Mouse (Mus musculus) 3T3-L1 (cell line): ENCODE measurements around the gene Chrna9.
"Not testable (repeated sequence)": the region's sequence is repeated elsewhere in the genome, so short reads cannot be mapped to it uniquely, and the experiment has no call there.

ENCODE experiments used
- DNase-seq: peaks from one replicate; pipeline ENCODE4 v3.0.0-alpha.2; 2015; ENCODE audit warnings: low read depth, low spot score

Chrna9 gene

GRCm38 (mm10) chr5:65956144-65957008 is 21.7 kb downstream of the Chrna9 start:
- DNase-seq: no peak

GRCm38 (mm10) chr5:65958597-65958996 is 23.9 kb downstream of the Chrna9 start:
- peak; percentile 81 for DNase-seq

- no peak for DNase-seq
Observed at GRCm38 (mm10) chr5:65959893-65960596, 25.3 kb downstream of the Chrna9 start.

- no peak for DNase-seq
Observed at GRCm38 (mm10) chr5:65960597-65960950, 25.9 kb downstream of the Chrna9 start.

GRCm38 (mm10) chr5:65963291-65963690 is 28.6 kb downstream of the Chrna9 start:
- no peak for DNase-seq

GRCm38 (mm10) chr5:65965771-65966279 is 31.1 kb downstream of the Chrna9 start:
- DNase-seq: peak; percentile 50

DNA sequence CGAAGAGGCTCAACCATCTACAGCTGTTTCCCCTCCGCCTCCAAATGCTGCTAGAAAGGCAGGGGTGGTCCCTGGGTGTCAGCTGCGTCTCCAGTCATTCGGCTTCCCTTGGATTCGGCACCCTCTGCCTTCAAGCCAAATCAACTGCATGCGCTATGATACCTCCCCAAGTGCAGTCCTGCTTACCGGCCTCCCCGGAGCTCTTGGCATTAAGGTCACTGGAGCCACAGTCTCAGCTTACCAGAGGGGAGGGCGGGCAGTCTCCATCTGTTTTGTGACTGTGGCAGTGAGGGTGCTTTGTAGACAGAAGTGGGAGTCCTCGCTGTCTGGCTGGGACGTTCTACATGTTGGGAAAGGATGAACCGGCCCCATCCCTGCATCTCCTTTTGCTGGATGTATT is 32.4 kb downstream of the Chrna9 start:
- DNase-seq: no peak

DNA sequence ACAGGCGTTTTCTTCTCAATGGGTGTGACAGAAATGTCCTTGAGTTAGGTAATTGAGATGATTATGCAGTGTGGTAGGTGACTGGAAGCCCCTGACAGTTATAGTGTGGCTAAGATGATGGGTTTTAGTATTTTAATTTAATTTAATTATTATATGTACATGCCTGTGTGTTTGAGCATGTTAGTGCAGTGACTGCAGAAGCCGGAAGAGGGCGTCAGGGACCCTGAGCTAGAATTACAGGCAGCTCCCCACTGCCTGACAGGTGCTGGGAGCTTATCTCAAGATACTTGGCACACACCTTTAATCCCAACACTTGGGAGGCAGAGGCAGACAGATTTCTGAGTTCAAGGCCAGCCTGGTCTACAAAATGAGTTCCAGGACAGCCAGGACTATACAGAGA is 33.3 kb downstream of the Chrna9 start:
- DNase-seq: no peak

- DNase-seq: peak; percentile 89
Observed at GRCm38 (mm10) chr5:65973189-65973588, 38.5 kb downstream of the Chrna9 start.

- DNase-seq: no peak
Observed at GRCm38 (mm10) chr5:65975731-65976130, 41.0 kb downstream of the Chrna9 start.

- peak; percentile 17 for DNase-seq
Observed at GRCm38 (mm10) chr5:65986426-65986825, 51.7 kb downstream of the Chrna9 start.

DNA sequence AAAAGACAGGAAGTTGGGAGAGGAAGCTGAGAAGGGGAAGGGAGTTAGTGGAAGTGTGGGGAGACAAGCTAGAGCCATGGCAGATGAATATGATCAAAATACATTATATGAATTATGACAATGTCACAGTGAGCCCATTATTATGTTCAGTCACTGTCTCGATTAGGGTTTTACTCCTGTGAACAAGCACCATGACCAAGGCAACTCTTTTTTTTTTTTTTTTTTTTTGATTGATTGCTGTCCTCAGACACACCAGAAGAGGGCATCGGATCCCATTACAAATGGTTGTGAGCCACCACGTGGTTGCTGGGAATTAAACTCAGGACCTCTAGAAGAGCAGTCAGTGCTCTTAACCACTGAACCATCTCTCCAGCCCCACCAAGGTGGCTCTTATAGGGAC is 52.3 kb downstream of the Chrna9 start:
- not testable (repeated sequence) for DNase-seq

DNA sequence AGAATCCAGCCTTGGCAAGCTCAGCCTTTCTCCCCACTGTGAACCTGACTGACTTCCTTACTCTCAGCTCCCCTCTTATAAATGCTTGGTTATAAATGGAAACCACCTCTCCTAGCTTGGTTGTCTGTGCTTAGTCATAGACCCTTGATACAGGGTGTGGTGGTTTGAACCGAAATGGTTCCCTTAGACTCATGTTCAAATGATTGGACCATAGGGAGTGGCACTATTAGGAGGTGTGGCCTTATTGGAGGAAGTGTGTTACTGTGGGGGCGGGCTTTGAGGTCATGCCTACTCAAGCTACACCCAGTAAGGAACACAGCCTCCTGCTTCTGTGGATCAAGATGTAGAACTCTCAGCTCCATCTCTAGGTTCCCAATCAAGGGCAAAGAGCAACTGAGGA is 56.5 kb downstream of the Chrna9 start:
- DNase-seq: peak; percentile 88

DNA sequence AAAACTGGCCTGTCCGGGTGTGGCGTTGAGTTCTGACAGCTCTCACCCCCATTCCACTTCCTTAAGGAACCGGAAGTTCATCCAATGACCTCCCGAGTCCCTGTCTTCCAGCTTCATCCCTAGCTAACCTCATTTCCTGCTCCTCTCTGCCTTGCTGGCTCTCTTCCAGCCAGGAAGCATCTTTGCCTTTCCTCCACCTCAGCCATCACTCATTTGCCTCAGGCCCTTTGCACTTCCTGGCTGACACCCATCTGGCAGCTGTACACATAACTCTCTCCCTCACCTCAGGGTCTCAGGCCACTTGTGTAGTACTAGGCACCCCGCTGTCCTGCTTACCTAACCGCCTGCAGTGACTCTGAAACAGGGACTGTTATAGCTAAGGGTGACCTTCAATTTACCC is 59.9 kb downstream of the Chrna9 start:
- DNase-seq: peak; percentile 59

DNA sequence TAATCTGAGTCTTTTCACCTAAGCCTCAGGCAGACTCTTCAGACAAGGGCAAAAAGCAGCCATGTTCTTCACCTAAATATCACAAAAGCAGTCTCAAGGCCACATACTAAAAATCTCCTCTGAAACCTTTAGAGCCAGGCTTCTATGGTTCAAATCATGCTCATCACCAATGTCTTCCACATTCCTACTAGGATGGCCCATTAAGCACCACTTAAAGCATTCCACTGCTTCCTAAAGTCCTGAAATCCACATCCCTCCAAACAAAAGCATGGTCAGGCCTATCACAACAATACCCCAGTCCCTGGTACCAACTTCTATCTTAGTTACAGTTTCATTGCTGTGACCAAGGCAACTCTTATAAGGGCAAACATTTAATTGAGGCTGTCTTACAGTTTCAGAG is 63.1 kb downstream of the Chrna9 start:
- no peak for DNase-seq

DNA sequence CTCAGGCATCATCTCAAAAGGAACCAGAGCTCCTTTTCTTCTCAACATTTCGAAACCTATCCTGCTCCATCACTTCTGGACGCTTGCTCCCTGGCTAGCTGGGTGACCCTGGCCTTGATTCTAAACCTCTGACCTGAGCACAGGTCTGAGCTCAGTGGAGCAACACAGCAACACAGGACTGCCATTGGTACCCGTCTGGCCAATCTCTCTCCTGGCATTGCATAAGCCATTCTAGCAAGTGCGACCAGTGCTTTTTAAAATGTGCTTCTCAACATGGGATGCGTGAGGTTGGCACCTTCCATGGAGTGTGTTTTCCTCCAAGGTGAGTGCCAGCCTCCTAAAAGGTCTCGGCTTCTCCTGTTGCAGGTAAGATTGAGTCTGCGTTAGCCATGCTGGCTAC is 64.4 kb downstream of the Chrna9 start:
- no peak for DNase-seq

GRCm38 (mm10) chr5:66000074-66000473 is 65.4 kb downstream of the Chrna9 start:
- no peak for DNase-seq

DNA sequence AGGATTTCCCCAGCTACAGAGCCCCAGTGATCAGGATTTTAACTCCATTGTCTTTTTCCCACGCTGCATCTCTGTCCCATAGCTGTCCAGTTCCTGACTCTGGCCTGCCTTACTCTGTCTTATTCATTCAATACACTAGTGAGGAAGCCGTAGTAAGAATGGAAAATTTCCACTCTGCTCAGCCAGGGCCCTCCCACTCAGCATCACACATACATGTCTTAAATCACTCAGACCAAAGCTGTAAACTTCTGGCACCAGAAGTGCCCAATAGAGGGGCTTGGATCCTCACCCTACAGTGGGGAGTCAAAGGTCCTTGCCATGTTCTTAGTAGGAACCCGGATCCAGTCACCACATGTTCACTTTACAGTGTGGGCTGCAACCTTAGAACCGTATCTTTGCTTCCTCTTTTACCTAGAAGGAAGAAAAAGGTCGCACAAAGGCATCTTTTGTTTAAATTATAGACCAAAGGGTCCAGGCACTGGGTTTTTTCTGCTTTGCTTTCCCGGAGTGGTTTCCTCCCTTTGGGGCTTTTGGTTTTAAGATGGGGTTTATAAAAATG is 65.9 kb downstream of the Chrna9 start:
- peak; percentile 18 for DNase-seq

DNA sequence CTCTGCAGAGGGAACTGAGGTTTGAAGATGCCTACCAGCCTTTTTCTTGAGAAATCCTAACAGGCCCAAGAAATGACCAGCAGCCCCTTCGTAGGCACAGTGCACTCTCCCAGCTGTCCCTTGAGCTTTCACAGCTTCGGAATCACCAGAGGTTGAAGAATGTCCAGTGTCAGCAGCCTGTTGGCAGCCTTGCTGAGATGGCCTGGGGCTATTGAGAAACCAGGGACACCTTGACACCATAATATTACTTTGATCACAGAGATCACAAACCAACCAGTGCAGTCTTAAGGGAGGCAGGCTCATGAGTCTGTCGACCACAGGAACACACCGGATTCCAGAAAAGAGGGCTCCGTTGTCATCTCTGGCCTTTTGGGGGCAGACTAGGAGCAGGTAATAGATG is 66.5 kb downstream of the Chrna9 start:
- no peak for DNase-seq

- no peak for DNase-seq
Observed at GRCm38 (mm10) chr5:66004134-66004925, 69.6 kb downstream of the Chrna9 start, which contains the start of gene 9130230L23Rik. 9130230L23Rik (minus strand) TSS chr5:66004285.

- no peak for DNase-seq
Observed at GRCm38 (mm10) chr5:66005041-66005678, 70.4 kb downstream of the Chrna9 start.
